Mouse (Mus musculus) kidney, adult 2 months (tissue): ENCODE measurements at regions not wholly inside any gene's neighbourhood (a gene's known extent, or its start where the extent isn't known, plus 50 kb on each side); places are given as distances from the start of the nearest gene placed in this dataset.

ENCODE experiments used
- CTCF ChIP-seq: fragments of 200-500 bp; conservative IDR thresholded peaks from 2 replicates; pipeline ENCODE4 v1.5.1; 2011; ENCODE audit warnings: low read depth, mild to moderate bottlenecking, control low read depth, low read length, moderate library complexity, mixed read lengths; ENCODE audit not compliant: insufficient read depth, insufficient read length
- POLR2A ChIP-seq: fragments of 200-500 bp; IDR thresholded peaks from one replicate; pipeline ENCODE4 v1.6.1; 2011; ENCODE audit warnings: low read depth, low read length, control low read depth

GRCm38 (mm10) chr6:147832521-147832920 is 214.5 kb upstream of the Far2 start:
- TF ChIP-seq CTCF: no peak
- TF ChIP-seq POLR2A: no peak
